Mouse (Mus musculus): ENCODE data around the gene Amigo2.

Amigo2 gene

DNA sequence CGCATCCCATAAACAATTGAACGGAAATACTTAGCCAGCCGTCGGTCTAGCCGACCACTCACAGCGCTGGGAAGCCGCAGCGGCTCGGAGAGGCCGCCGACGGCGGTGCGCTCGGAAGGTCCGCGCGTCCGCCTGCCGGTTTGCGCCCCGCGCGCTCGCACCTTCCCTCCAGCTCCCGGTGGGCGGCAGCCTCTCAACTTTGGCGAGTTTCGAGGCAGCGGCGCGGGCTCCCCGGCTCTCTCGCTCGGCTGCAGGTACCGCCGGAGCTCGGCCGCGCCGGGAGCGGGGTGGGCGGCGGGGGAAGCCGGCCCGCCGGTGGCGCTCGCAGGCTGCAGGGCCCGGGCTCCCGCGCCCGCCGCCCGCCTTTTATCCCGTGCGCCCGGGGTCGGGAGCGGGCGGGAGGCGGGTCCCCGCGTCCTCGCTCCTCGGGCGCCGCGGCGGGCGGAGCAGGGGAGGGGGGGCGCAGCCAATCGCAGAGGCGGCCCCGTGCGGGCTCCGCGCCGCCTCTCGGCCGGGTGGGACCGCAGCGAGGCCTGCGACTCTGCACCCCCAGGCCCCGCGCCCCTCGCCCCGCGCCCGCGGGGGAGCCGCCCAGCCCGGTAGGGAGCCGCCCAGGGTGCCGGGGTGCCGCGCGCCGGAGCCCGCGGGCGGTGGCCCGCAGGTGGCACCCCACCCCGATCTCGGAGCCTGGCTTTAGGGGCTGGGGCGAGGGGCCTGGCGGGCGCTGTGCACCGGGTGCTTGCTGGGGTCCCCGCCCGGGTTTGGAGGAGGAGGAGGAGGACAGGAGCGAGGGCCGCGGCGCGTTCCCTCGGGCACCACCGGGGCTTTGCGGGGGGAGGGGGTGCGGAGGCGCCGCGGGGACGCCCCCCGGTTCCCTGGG is at the start of gene Amigo2, which contains the start of gene Pced1b:
TSS of gene Amigo2 (minus strand) at position 377 of the 880 bp plus-strand sequence.
TSS of gene Pced1b (plus strand) at position 197 of the 880 bp plus-strand sequence.
- peak; percentile 64 for DNase-seq (ENCODE audit: low read depth, low spot score)

DNA sequence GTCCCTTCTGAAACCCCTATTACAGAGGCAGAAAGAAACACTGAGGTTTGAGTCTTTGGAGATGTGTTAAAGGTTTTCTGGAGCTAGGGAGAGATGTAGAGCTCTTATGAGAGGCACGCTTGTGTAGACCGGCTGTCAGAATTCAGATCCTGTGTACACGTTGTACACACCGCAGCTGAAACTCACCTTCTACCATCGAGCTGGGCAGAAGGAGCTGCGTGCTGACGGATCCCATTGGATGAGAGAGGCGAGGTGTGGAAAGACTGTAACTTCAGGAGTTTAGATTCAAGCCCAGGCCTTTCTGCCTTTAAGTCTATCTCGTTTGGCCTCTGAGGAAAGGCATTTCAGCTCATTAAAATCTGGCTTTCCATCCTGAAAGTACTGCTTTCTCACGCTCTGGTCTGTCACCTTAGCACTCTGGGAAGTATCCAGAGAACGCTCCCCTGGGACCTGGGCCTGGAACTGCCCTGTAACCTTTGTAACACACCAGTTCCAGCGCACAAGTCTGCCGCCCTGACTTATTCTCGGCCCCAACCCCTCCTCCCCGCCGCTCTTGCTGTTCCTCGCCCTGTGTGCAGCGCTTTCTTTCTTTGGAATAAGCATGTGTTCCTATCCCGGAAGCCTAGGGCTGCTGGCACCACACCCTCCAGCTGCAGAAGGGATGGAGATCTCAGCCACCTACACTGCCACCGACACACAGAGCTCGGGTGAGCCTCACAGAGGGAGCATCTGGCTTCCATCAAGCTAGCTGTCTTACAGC is 44.4 kb upstream of the Amigo2 start:
- peak; percentile 61 for DNase-seq (ENCODE audit: low read depth, low spot score)

DNA sequence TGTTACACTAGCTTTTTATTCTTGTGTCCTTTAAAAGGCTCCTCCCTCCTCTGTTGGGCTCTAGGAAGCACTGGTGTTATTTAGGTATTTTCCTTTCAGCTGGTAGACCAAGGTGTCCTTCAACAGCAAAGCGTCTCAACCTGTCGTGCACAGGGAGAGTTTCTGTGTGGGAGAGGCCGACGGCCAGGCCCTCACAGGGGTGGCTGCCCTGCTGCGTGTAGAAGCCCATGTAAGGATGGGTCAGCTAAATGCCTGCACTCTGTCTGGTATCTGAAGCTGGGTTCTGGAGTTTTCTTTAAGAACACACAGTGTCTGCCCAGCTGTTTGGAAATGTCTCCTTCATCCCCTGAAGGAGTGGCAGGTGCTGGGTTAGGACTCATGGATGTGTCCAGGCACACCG is 43.3 kb upstream of the Amigo2 start:
- DNase-seq (ENCODE audit: low read depth, low spot score), result no peak

DNA sequence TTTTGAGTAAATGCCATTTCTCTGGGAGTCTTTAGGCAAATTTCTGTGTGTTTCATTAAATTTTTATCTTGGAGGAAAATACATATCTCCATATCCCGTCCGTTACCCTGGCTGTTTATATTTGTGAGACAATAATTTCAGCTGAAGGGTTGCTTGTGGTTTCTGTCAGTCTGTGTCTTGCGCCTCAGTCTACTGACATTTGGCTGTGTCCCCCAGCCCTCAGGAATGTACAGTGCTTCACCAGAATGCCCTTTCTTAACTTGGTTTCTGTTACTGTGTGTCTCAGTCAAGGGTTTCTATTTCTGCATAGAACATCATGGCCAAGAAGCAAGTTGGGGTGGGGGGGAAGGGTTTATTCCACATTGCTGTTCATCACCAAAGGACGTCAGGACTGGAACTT is 42.1 kb upstream of the Amigo2 start:
- DNase-seq (ENCODE audit: low read depth, low spot score), result no peak

DNA sequence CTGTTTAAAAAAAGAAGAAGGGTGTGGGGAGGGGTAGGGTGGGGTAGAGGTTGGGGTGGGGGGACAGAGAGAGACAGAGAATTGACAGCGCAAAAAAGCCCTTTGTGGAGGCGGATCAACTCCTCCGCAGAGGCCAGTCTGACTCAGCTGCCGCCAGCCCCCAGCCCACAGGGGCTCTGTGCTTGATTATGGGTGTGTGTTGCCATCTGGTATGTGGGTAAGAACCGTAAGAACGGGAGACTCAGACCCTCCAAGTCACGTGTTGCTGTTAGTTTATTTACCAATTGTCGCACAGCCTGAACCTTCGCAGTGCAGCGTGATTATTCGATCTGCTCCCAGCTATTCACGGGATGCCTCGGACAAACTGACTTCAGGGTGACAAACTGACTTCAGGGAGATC is 41.6 kb upstream of the Amigo2 start:
- no peak for DNase-seq (ENCODE audit: low read depth, low spot score)

DNA sequence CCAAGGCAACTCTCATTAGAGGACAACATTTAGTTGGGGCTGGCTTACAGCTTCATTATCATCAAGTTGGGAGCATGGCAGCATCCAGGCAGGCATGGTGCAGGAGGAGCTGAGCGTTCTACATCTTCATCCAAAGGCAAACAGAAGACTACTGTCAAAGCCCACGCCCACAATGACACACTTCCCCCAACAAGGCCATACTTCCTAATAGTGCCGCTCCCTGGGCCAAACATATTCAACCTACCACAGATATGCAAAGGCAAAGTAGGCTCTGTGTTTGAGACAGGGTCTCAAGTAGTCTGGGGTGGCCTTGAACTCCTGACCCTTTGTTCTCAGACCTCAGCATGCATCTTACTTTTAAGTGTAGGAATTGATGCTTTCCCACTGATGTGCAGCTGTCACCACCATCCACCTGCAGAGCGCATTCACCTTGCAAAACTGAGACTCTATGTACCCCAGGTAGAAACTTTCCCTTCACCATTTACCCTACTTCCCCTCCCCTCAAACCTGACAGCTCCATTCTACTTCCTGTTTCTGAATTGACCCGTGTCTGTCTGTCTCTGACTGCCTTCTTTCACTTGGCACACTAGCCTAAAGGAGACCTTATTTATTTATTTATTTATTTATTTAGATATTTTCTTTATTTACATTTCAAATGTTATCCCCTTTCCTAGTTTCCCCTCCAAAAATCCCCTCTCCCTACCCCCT is 40.5 kb upstream of the Amigo2 start:
- DNase-seq (ENCODE audit: low read depth, low spot score), result peak; percentile 54

DNA sequence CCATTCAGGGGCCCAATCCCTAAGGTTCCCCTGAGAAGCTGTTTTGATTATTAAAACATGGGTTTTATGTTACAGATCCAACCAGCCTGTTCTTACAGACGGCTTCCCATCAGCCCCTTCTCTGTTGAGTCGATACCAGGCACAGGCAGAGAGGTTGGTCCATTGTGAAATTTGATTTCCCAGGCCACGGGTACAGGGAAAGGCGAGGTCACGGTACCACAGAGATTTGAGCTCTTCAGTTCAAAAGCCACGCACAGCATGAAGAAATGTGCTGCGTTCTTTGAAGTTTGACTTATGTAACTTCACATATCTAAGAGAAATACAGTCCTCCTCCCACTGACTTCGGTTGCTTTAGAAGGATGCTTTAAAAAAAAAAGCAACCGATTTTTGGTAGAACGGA is 39.6 kb upstream of the Amigo2 start:
- no peak for DNase-seq (ENCODE audit: low read depth, low spot score)

DNA sequence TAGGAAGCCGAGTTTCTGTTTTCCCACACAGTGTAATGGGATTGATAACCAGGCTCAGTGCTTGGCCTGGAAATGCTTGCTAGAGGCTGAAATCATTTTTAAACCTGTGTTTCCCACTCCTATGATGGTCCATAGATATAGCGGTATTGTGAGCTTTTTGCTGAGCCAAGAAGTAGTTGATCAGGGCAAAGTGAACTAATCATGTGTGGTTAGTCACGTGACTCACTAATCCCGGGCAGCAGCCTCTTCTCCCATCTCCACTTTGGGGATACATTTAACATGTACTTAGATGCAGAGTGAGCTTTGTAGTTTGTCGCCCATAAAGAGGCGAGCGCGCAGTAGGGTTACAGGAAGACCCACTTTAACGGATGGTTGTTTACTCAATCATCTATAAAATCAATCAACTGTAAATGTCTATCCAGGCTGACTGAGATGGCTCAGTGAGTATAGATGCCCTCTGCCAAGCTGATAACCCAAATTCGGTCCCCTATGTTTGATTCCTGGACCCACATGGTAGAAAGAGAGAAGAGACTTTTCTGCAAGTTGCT is 38.7 kb upstream of the Amigo2 start:
- no peak for DNase-seq (ENCODE audit: low read depth, low spot score)

DNA sequence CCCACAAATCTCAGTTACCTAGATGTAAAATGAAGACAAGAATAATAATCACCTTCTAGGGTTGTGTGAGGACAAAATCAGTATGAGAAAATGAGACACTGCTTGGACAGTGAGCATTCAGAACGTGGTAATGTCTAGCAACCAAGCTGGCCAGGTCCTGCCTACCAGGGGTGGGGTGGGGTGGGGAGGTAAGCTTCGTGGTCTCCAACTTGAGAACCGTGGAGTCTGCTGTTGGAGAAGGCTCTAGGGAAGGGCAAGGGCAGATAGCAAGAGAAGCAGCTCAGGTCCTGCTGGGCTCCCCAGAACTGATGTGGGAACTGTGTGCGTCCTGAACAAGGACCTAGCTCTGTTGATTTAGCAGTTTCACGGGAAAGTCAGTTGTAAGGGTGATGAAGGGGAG is 37.1 kb upstream of the Amigo2 start:
- DNase-seq (ENCODE audit: low read depth, low spot score), result no peak

DNA sequence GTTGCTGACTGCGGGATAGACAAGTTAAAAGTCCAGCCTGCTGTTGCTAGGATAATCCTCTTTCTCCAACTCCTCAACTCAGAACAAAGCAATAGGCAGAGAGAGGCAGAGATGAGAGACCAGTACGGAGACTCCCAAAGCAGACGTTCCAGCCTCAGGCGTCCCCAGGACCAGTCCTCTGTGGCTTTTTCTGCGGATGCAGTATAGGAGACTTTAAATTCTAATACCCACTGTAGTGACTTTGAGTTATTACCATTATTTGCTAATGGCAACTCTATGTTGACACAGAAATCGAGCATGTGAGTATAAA is 35.4 kb upstream of the Amigo2 start:
- no peak for DNase-seq (ENCODE audit: low read depth, low spot score)

DNA sequence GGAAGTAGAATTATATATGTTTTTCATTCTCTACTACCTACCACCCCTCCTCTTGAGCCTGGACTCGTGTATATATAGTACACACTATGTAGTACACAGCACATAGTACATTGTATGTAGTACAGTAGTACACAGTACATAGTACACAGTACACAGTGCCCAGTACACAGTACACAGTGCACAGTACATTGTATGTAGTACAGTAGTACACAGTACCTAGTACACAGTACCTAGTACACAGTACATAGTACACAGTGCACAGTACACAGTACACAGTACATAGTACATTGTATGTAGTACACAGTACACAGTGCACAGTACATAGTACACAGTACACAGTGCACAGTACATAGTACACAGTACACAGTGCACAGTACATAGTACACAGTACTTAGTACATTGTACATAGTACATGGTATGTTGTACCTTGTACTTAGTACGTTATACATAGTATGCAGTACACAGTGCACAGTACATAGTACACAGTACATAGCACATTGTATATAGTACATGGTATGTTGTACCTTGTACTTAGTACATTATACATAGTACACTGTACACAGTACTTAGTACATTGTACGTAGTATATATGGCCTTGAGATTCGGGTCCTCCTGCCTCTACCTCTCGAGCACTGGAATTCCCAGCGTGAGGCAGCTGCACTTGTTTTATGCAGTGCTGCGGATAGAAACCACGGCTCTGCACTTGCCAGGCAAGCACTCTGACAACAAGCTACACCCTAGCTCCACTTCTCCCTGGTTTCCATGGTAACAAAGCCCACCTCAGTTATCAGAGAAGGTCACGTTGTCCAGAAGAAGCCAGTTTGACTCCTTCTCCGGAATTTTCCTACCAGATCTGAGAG is 34.9 kb upstream of the Amigo2 start:
- DNase-seq (ENCODE audit: low read depth, low spot score), result peak; percentile 52

DNA sequence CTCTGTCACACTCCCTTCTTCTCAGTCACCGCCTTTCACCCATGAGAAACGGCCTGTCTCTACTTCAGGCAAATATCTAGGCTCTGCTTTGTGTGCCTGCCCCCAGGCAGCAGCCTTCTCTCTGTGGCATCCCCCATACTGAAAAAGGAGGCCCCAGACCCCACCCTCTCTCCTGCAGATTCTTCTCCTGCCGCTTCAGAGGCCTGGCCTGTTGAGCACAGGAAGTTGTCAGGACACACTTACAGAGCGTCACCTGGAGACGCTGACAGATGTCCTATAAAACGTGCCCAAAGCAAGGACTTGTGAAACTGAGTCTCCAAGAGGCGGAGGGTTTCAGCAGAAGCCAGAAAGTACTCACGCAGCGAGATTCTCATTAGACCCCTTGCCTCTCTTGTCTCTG is 33.7 kb upstream of the Amigo2 start:
- DNase-seq (ENCODE audit: low read depth, low spot score), result peak; percentile 28

DNA sequence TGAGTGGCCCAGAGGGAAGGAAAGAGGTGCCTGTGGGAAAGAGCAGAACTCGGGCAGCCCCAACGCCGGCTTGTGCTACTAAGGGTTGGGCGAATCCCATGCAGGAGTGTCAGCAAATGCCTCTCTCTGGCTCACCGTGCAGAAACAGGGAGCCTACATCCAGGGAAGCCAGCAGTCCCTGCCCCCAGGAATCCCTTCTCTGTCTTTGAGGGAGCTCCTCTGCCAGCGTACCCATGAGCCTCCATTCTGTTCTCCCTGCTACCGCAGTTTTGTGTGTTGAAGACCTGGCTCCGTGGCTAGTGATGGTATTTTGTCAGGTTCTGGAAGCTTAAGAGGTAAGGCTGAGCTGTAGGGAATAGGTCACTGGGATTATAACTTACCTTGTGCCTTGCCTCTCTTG is 33.0 kb upstream of the Amigo2 start:
- no peak for DNase-seq (ENCODE audit: low read depth, low spot score)

DNA sequence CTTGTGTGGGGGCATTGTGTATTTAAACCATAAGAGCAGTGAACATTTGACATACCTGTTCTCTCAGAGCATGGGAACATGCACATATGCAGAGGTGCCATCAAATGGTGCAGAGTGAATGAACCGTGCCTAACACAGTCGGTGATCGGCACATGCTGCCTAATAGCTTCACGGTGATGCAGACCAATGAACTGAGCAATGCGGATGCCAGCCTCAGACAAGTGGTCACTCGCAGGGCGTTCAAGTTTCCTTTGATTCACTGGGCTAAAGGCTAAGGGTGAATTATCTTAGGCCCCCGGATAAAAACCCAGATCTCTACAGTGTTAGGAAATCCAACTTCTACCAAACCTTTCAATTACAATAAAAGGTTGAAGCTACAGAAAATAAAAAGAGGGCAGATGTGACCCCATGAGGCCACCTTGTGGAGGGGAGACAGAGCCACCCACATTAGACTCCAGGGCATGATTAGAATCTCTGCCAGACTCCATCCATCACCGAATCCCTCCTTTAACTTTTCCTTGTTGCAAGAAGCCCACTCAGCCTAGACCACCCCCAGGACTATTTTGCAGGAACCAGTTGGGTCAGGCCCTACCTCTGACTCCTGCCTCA is 31.4 kb upstream of the Amigo2 start:
- no peak for DNase-seq (ENCODE audit: low read depth, low spot score)

DNA sequence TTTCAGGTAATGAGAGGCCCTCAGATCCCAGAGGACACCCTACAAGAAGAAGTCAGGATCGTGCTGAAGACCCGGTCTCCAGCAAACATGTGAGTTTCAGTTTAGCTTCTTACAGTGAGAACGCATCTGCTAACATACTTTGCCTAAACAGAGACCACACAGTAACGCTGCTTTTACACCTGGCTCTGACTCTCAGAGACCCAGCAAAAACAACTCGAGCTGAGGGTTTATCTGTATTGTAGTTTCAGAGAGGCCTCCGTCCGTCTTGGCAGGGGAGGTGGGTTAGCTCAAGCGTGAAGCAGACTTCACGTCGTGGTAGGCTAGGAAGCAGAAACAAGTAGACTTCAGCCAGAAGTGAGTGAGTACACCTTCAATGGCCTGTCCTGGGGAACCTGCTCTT is 30.2 kb upstream of the Amigo2 start:
- no peak for DNase-seq (ENCODE audit: low read depth, low spot score)

DNA sequence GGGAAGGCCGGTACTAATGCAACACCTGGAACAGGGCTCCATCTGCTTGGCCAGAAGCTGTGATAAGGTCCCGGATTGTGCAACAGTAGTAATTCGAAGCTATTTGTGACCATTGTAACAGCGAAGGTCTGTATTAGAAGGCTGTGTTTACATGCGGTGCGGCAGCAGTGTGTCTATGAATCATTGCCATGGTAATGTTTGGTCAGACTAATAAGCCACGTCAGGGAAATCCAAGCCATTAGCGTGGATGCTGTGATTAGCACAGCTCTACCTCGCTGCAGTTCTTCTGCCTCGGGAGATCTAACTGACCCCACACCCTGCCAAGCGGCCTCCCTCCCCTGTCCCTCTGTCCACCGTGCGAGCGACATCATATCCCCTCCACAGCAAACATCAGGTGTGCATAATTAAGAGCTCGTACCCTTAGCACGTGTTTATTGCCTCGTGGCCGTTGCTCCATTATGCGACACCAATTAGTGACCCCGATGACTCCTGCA is 29.6 kb upstream of the Amigo2 start:
- DNase-seq (ENCODE audit: low read depth, low spot score), result no peak

DNA sequence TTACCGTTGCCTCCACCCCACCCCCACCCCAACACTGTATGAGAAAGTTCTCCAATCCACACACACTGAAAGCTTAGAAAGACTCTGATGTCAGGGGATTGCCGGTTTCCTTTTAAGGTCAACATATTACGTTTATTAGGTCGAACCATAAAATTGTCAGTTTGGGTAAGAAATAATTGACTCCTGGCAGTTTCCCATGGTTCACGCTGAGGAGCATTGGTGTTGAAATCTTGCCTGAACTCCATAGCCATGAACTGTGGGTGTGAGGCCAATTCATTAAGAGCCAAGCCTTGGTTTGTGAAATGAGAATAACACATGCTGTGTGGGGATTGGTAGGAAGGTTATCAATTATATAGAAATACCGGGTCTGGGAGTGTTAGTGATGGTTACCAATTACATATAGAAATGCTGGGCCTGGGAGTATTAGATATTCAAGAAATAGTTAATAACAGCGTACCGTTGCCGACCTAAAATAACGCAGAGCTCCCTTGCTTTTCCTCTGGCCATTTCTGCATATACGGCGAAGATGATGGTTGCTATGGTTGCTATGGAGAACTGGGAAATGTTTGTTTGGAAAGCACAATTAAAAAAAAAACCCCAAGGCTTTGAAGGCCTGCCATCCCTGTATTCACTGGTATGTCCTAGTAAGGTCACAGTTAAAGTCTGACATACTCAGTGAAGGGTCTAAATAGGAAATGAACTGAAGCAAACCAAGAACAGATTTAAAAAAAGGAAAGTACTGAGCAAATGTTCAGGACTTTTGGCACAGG is 28.7 kb upstream of the Amigo2 start:
- DNase-seq (ENCODE audit: low read depth, low spot score), result no peak

DNA sequence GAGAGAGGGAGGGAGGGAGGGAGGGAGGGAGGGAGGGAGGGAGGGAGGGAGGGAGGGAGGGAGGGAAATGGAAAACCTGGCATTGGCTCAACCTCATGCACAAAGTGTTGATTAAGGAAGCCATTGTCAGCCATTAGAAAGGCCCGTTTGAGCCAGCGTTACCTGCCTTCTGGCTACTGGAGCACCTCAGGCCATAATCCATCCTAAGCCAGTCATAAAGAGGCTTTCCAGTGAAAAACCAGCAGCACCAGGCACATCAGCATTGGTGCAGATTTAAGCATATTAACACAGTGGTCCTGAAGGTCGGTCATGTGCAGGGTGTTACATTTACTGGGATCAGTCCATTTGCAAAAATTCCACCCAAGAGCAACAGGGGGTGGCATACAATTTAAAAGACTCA is 25.7 kb upstream of the Amigo2 start:
- DNase-seq (ENCODE audit: low read depth, low spot score), result peak; percentile 21

DNA sequence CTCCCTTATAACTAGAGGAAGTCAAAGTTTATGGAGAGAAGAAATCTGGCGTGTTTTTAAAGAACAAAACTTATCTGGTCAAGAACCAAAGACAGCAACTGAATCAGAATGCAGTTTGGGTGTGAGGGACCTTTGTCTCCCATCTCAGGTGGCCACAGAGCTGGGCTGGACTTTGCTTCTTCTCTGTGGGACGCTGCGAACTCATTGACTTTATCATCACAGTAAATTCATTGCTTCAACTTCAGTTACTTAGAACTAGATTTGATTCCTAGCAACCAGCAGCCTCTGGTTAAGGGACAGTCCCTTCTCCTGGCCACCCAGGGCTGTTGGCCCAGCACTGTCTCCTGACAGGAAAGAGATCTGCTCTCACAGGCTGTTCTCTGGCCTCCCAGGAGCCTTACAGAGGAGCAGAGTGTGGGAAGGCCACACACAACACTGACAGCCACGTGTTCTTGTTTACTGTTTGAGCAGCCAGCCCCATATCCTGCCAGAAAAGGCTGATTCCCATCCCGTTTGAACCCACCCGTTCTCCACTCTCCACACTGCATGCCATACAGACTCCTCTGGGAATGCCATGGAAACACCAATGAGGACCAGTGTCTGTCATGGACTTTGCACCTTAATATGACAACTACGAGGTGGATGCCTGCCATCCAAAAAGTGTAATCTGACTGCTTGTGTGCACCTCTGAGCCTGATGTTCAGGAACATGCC is 25.1 kb upstream of the Amigo2 start:
- no peak for DNase-seq (ENCODE audit: low read depth, low spot score)
